Mouse (Mus musculus) midbrain, embryonic 15.5 days (tissue): ENCODE measurements around the gene Efcab3. TPM values are rescaled to one million over a fixed set of nuclear protein-coding genes. Genes with fewer than 3 reads are reported as not detected.
"Not testable (repeated sequence)": the region's sequence is repeated elsewhere in the genome, so short reads cannot be mapped to it uniquely, and the experiment has no call there.

Experiments
- ATAC-seq: fragments of 200-750 bp; cut with Nextera tagmentation; replicated peaks from 2 replicates; pipeline ENCODE4 v1.8.0; 2017; ENCODE audit warnings: moderate TSS enrichment
- H3K27ac ChIP-seq: fragments of 300-500 bp; sonication (generic); 2 replicates; pipeline ENCODE4 v1.5.1; 2015; ENCODE audit warnings: mild to moderate bottlenecking, inconsistent platforms
- H3K27me3 ChIP-seq: fragments of 300-500 bp; sonication (generic); replicated peaks from 2 replicates; pipeline ENCODE4 v1.6.1; 2015; ENCODE audit warnings: inconsistent platforms
- H3K36me3 ChIP-seq: fragments of 300-500 bp; sonication (generic); replicated peaks from 2 replicates; pipeline ENCODE4 v1.6.1; 2015; ENCODE audit warnings: inconsistent platforms
- H3K4me1 ChIP-seq: fragments of 300-500 bp; sonication (generic); 2 replicates; pipeline ENCODE4 v1.6.1; 2015; ENCODE audit warnings: inconsistent platforms
- H3K4me2 ChIP-seq: fragments of 300-500 bp; sonication (generic); 2 replicates; pipeline ENCODE4 v1.6.1; 2015; ENCODE audit warnings: inconsistent platforms, mild to moderate bottlenecking, moderate library complexity
- H3K4me3 ChIP-seq: fragments of 300-500 bp; sonication (generic); 2 replicates; pipeline ENCODE4 v1.5.1; 2015; ENCODE audit warnings: mild to moderate bottlenecking, inconsistent platforms
- H3K9ac ChIP-seq: fragments of 300-500 bp; sonication (generic); 2 replicates; pipeline ENCODE4 v1.6.1; 2015; ENCODE audit warnings: mild to moderate bottlenecking, inconsistent platforms
- H3K9me3 ChIP-seq: fragments of 300-500 bp; sonication (generic); 2 replicates; pipeline ENCODE4 v1.6.1; 2016; ENCODE audit warnings: inconsistent platforms
- WGBS: fragments of 180-500 bp; shearing (Covaris S2); methylation state at CpG from one replicate; pipeline ENCODE4 v1.1.7; 2015; ENCODE audit warnings: mixed read lengths; 5-methylcytosine and 5-hydroxymethylcytosine counted together
- polyA plus RNA-seq: library from polyadenylated mRNA; unstranded; fragments of >200 nt; fragmentation: Nextera tagmentation; extraction: Ambion mirVana; gene quantifications from 2 replicates; pipeline ENCODE4 v1.2.1, GENCODE M21; 2015

Gene Efcab3
- polyA plus RNA-seq, 1 experiment from 2014 or later = not detected

GRCm38 (mm10) chr11:105125735-105126519 is 62.5 kb downstream of the Efcab3 start, which contains the start of gene Mettl2:
Gene Mettl2 (plus strand): TSS chr11:105126425.
- peak; percentile 95 for ATAC-seq
- Histone ChIP-seq H3K27me3 (no peaks in the 10 kb centered on the region), H3K9me3 (no peaks in the 10 kb centered on the region), H3K36me3 (peaks cover 2% of the 10 kb centered on the region; the same call in 1 of the 2 replicates), H3K27ac (peak within 1 kb of the TSS; percentile 84), H3K4me1 (peaks cover 13% of the 10 kb centered on the region), H3K4me2 (peak within 1 kb of the TSS; percentile 65), H3K4me3 (peak within 1 kb of the TSS; percentile 97), H3K9ac (peak within 1 kb of the TSS; percentile 78)
- WGBS = 2% methylated on average over 28 of the region's 38 CpGs

DNA sequence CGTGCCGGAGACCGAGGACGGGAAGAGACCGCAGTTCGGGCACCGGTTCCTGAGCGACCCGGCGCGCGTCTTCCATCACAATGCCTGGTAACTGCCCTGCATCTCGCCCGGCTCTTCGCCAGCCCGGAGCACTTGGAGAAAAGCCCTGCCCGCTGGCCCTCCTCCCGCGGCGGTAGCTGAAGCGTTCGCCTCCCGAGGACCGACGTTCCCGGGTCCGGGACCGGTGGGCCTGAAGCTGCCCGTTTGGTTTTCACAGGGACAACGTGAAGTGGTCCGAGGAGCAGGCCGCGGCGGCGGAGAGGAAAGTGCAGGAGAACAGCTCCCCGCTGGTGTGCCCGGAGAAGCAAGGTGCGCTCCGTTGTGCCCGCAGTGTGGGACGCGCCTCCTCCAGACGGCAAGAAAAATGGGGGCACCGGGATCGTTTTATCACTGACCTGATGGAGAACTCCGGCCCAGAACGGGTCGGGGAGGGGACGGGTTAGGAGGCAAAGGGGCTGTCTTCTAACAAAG is 63.2 kb downstream of the Efcab3 start:
- ATAC-seq = no peak; the same call in 1 of the 2 replicates

GRCm38 (mm10) chr11:105135692-105136091 is 72.3 kb downstream of the Efcab3 start:
- no peak for ATAC-seq
- Histone ChIP-seq H3K4me1 (no peaks in the 10 kb centered on the region), H3K4me3 (no peak overlapping the region), H3K27me3 (no peaks in the 10 kb centered on the region), H3K27ac (no peak overlapping the region), H3K36me3 (peaks cover 46% of the 10 kb centered on the region), H3K9me3 (no peaks in the 10 kb centered on the region), H3K9ac (no peak overlapping the region), H3K4me2 (no peak overlapping the region)
- WGBS = 95% methylated on average over 7 of the region's 7 CpGs

More for the DNA sequence above, 63.2 kb downstream of the Efcab3 start:
- peaks cover 3% of the 10 kb centered on the region; the same call in 1 of the 2 replicates for H3K36me3 ChIP-seq
- no peaks in the 10 kb centered on the region for H3K9me3 ChIP-seq
- H3K27me3 ChIP-seq = no peaks in the 10 kb centered on the region
- 0 out of 2 replicates have a peak overlapping the region, but pooled peaks have one; percentile 84 for H3K27ac ChIP-seq
- H3K4me3 ChIP-seq = peak overlapping the region; percentile 97
- H3K4me2 ChIP-seq = peak overlapping the region; percentile 65
- peaks cover 13% of the 10 kb centered on the region for H3K4me1 ChIP-seq
- WGBS = 0% methylated on average over 49 of the region's 49 CpGs
- peak overlapping the region; percentile 78 for H3K9ac ChIP-seq

GRCm38 (mm10) chr11:105137255-105137654 is 73.9 kb downstream of the Efcab3 start:
- peaks cover 47% of the 10 kb centered on the region for H3K36me3 ChIP-seq
- not testable (repeated sequence) for ATAC-seq, H3K4me2 ChIP-seq

GRCm38 (mm10) chr11:105140512-105140911 is 77.1 kb downstream of the Efcab3 start:
- WGBS = 99% methylated on average over 7 of the region's 8 CpGs
- H3K4me1 ChIP-seq, H3K27me3 ChIP-seq, H3K27ac ChIP-seq, H3K9me3 ChIP-seq, ATAC-seq, H3K4me2 ChIP-seq, H3K4me3 ChIP-seq, H3K9ac ChIP-seq: not testable (repeated sequence)
- peaks cover 21% of the 10 kb centered on the region for H3K36me3 ChIP-seq

More at GRCm38 (mm10) chr11:105137255-105137654, 73.9 kb downstream of the Efcab3 start:
- not testable (repeated sequence) for H3K9me3 ChIP-seq, H3K4me3 ChIP-seq, H3K27ac ChIP-seq, H3K9ac ChIP-seq, H3K4me1 ChIP-seq, H3K27me3 ChIP-seq
- WGBS = 97% methylated on average over 2 of the region's 2 CpGs

GRCm38 (mm10) chr11:105141115-105141514 is 77.7 kb downstream of the Efcab3 start:
- H3K9ac ChIP-seq = no peak overlapping the region
- no peak overlapping the region for H3K4me3 ChIP-seq
- 94% methylated on average over 5 of the region's 5 CpGs for WGBS
- H3K4me2 ChIP-seq = no peak overlapping the region
- H3K4me1 ChIP-seq = no peaks in the 10 kb centered on the region
- no peak overlapping the region for H3K27ac ChIP-seq
- H3K36me3 ChIP-seq = peaks cover 17% of the 10 kb centered on the region
- ATAC-seq = no peak
- no peaks in the 10 kb centered on the region for H3K27me3 ChIP-seq
- H3K9me3 ChIP-seq = no peaks in the 10 kb centered on the region

DNA sequence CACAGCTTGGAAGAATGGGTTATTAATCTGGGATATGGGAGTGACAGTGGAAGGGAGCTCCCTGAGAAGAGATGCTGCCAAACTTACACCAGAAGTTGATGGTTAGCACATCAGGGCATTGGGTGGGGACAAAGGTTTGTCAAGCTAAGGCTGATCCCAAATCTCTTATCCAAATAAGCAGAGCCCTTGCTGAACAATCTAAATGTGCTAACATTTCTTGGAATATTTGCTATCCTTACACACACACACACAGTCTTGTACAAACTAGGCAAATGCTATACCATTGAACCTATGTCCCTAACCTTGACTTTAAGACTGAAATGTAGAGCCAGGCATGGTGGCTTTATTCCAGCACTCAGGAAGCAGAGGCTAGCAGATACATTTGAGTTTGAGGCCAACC is 80.2 kb downstream of the Efcab3 start:
- H3K4me1 ChIP-seq = no peaks in the 10 kb centered on the region
- no peak overlapping the region for H3K9ac ChIP-seq
- peaks cover 11% of the 10 kb centered on the region; the same call in 1 of the 2 replicates for H3K36me3 ChIP-seq
- no peaks in the 10 kb centered on the region for H3K9me3 ChIP-seq
- ATAC-seq = no peak
- H3K4me2 ChIP-seq = no peak overlapping the region
- H3K4me3 ChIP-seq = no peak overlapping the region
- no peak overlapping the region for H3K27ac ChIP-seq
- no peaks in the 10 kb centered on the region for H3K27me3 ChIP-seq

- WGBS = 86% methylated on average over 3 of the region's 3 CpGs
- no peaks in the 10 kb centered on the region for H3K4me1 ChIP-seq
- H3K4me3 ChIP-seq = no peak overlapping the region
- peaks cover 11% of the 10 kb centered on the region; the same call in 1 of the 2 replicates for H3K36me3 ChIP-seq
- no peak for ATAC-seq
- no peaks in the 10 kb centered on the region for H3K9me3 ChIP-seq
- no peaks in the 10 kb centered on the region for H3K27me3 ChIP-seq
- no peak overlapping the region for H3K27ac ChIP-seq
- H3K9ac ChIP-seq = no peak overlapping the region
- no peak overlapping the region for H3K4me2 ChIP-seq
These were observed 80.7 kb downstream of the Efcab3 start for GRCm38 (mm10) chr11:105144084-105144483.

GRCm38 (mm10) chr11:105144508-105145210 is 81.3 kb downstream of the Efcab3 start:
- peaks cover 7% of the 10 kb centered on the region; the same call in 1 of the 2 replicates for H3K36me3 ChIP-seq
- no peak overlapping the region for H3K4me2 ChIP-seq
- H3K4me3 ChIP-seq = no peak overlapping the region
- H3K27ac ChIP-seq = no peak overlapping the region
- H3K4me1 ChIP-seq = no peaks in the 10 kb centered on the region
- no peaks in the 10 kb centered on the region for H3K27me3 ChIP-seq
- ATAC-seq = no peak
- H3K9ac ChIP-seq = no peak overlapping the region
- no peaks in the 10 kb centered on the region for H3K9me3 ChIP-seq
- WGBS = 83% methylated on average over 11 of the region's 11 CpGs

- Histone ChIP-seq H3K27me3 (no peaks in the 10 kb centered on the region), H3K9me3 (no peaks in the 10 kb centered on the region), H3K27ac (no peak overlapping the region), H3K9ac (no peak overlapping the region), H3K4me2 (no peak overlapping the region), H3K36me3 (0 out of 2 replicates have a peak, but pooled peaks cover 6% of the 10 kb centered on the region), H3K4me1 (no peaks in the 10 kb centered on the region), H3K4me3 (no peak overlapping the region)
- WGBS = 92% methylated on average over 10 of the region's 10 CpGs
- no peak for ATAC-seq
These were observed 81.8 kb downstream of the Efcab3 start for GRCm38 (mm10) chr11:105145211-105145610.

- H3K9ac ChIP-seq = no peak within 1 kb of the TSS
- peaks cover 4% of the 10 kb centered on the region; the same call in 1 of the 2 replicates for H3K4me1 ChIP-seq
- 64% methylated on average over 3 of the region's 3 CpGs for WGBS
- no peak for ATAC-seq
- no peaks in the 10 kb centered on the region for H3K9me3 ChIP-seq
- H3K27me3 ChIP-seq = no peaks in the 10 kb centered on the region
- no peaks in the 10 kb centered on the region for H3K36me3 ChIP-seq
- H3K27ac ChIP-seq = no peak within 1 kb of the TSS
- no peak within 1 kb of the TSS for H3K4me2 ChIP-seq
- H3K4me3 ChIP-seq = no peak within 1 kb of the TSS
These were observed 83.2 kb downstream of the Efcab3 start, which contains the start of gene Gm10842 for GRCm38 (mm10) chr11:105146593-105146992. Gene Gm10842 (plus strand): TSS chr11:105146893.

- H3K27ac ChIP-seq = no peak overlapping the region
- H3K4me1 ChIP-seq = peaks cover 14% of the 10 kb centered on the region; the same call in 1 of the 2 replicates
- no peak overlapping the region for H3K4me3 ChIP-seq
- no peak for ATAC-seq
- H3K27me3 ChIP-seq = no peaks in the 10 kb centered on the region
- no peak overlapping the region for H3K4me2 ChIP-seq
- H3K9me3 ChIP-seq = no peaks in the 10 kb centered on the region
- WGBS = 84% methylated on average over 3 of the region's 3 CpGs
- no peak overlapping the region for H3K9ac ChIP-seq
- no peaks in the 10 kb centered on the region for H3K36me3 ChIP-seq
These were observed 86.0 kb downstream of the Efcab3 start for GRCm38 (mm10) chr11:105149353-105149752.
